Mouse (Mus musculus): Measurements from ENCODE around the gene Btnl2.

Btnl2 gene

DNA sequence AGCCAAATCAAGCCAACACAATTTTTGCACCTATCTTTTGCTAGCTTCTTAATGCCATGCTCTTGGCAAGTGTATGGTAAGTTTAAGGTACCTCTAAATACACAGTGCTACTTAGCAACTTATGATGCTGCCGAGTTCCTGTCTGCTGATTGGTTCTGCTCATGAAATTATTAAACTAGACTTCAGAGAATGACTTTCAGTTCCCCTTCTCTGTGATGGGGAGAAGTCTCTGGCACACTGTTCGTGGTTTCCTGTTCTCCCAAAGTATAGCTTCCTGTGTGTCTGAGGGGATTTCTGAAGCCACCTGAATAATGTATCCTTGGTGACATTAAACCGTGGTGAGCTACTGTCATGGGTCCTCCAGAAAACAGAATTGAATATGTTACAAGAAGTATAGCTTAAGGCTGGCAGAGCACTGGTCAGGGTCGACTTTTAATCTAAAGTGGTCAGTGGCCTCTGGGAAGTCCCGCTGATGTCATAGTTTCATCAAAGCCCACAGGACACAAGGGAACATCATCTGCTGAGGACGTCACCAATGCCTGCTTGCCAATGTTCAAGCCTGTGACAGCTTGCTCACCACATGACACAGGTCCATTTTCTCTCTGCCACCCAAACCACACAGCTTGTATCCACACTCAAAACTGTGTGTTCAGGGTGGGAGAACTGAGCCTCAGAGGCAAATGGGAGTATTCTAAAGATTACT lies 6.9 kb upstream of the Btnl2 start:
- DNase-seq (ENCODE audit: low spot score): peak; percentile 7

DNA sequence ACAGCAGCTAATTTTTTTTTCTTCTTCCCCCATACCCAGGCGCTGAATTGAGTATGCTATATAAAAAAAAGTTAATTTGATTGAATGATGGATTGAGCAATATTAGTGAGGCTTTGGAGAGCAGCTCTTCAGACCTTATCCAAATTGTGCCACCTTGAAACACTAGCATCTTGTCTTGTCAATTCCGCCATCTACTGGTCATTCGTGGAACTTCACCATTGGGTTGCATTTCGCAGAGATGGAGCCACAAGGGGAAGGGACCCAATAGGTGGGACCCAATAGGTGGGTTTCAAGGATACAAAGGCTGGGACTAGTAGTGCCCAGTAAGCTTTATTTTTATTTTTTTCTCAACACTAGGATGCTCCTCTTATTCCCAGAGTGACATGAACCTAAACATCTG lies 5.2 kb upstream of the Btnl2 start:
- DNase-seq (ENCODE audit: low spot score): peak; percentile 88

DNA sequence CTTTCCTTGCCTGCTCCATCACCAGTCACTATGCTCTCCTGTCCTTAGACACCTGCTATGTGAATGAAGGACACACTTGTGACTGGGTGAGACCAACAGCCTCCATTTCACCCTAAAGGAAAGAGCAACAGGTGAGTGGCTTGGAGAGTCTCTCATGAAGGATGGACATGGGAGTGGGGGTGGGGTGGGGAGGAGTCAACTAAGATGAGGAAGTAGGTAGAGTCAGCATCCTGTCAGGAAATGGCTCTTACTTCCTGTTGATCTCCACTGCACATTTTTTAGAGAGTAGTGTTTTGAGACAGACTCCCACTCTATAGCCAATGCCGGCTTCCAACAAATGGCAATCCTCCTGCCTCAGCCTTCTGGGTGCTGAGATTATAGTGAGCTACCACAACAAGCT lies 318 bp downstream of the Btnl2 start:
- no peak for DNase-seq (ENCODE audit: low spot score)

DNA sequence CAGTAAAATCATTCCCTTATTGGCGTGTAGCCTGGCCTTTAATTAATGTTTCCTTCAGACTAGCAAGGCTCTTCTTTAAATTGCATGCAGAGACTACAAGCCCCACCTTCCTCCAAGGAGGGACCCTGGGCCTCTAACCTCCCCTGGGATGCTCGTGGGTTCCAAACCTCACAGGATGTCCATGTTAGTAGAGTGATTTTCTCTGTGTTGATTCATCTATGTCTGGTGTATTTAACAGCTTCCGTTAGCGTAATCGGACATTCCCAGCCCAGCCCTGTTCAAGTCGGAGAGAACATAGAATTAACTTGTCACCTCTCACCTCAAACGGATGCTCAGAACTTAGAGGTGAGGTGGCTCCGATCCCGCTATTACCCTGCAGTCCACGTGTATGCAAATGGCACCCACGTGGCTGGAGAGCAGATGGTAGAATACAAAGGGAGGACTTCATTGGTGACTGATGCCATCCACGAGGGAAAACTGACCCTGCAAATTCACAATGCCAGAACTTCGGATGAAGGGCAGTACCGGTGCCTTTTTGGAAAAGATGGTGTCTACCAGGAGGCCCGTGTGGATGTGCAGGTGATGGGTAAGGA lies 8.4 kb downstream of the Btnl2 start:
- DNase-seq (ENCODE audit: low spot score): no peak

DNA sequence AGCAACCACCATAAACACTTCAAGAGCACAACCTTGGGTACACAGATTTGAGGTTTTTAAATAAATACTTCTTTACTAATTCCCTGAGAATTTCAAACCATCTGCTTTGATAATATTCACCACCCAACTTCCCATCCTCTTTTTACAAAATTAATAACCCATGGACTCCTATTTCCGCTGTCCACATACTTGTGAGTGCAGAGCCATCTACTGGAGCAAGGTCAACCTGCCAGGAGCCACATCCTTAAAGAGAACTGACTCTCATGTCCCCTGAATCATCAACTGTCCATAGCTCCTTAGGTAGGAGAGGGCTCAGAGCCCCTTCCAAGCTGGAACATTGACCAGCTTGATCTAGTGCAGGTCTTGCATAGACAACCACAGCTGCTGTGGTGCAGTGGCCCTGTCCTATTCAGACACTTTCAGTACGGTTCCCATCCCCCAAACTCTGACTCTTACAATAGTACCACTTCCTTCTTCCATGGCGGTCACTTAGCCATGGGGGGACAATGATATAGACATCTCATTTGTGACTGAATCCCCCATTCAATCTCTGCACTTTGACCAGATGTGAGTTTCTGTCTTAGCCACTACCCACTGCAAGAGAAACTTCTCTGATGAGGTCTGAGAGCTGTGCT lies 9.2 kb downstream of the Btnl2 start:
- no peak for DNase-seq (ENCODE audit: low spot score)

DNA sequence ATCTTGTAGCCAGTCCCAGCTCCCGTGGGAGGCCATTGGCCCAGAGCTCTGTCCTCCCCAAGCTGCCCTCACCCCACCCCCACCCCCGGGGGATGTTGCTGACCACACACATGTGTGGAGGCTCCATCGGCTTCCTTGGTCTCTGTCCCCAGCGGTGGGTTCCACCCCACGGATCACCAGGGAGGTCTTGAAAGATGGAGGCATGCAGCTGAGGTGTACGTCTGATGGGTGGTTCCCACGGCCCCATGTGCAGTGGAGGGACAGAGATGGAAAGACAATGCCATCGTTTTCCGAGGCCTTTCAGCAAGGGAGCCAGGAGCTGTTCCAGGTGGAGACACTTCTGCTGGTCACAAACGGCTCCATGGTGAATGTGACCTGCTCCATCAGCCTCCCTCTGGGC lies 10.4 kb downstream of the Btnl2 start:
- no peak for DNase-seq (ENCODE audit: low spot score)

DNA sequence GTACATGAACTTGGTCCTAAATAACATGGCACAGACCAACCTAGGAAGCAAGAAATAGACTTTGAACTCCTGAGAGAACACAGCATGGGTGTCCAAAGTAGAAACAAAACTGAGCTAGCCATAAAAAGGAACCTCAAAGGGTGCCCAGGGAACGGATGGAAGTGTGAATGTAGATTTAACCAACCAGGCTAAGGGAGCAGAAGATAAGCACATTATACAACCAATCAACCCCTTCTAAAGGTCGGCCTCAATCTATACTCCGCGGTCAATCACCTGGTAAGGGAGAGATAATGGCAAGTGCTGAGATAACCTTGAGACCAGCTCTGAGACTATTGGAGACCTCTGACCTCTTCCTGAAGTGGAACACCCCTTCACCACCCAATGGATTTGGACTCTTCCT lies 15.9 kb downstream of the Btnl2 start:
- no peak for DNase-seq (ENCODE audit: low spot score)

DNA sequence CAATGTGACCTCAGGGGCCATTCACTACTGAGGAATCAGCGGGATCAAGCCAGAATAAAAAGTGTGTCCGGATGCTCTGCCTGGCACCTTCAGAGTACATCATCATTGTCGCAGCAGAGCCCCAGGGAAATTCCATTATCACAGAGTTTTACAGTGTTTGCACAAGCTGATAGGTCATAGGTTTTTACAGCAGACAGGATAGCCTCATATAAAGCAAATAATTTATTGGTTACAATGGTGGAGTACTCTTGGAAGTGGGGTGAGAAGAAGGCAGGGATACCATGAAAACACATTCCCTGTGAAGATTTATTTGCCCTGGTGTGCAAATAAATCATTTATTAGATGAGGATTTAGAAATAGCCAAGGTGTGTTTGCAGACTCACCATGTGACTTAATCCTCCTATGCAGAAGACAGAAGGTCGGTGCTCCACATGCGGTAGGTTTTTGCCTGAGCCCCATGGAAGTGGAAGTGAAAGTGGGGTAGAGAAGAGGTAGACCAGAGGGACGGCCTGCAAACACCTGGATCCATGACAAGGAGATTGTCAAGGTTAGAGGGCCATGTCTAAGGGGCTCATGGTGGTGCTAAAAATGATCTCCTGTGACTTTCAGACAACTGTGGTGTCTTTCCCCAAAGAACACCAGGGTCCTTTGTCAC lies 18.6 kb downstream of the Btnl2 start:
- no peak for DNase-seq (ENCODE audit: low spot score)

DNA sequence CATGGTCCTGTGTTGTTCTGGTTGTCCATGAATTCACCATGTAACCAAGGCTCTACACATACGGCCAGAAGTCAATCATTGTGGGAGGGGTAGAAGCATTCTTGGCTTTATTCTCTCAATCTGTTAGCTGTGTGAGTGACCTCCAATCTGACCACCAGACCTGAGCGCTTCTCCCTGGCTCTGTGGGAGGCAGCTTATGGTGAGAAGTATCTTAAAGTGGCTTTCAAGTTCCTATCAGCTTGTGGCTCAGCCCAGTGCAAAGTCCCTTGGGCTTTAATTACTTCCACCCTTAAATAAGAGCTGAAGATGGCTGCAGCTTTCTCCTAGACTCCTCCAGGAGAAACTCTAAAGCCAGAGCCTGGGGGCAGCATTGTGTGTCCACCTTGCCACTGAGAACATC lies 22.2 kb downstream of the Btnl2 start, which contains the start of gene Btnl1:
Gene Btnl1 (plus strand): TSS at position 286 of the 400 bp plus-strand sequence.
- DNase-seq (ENCODE audit: low spot score): no peak

DNA sequence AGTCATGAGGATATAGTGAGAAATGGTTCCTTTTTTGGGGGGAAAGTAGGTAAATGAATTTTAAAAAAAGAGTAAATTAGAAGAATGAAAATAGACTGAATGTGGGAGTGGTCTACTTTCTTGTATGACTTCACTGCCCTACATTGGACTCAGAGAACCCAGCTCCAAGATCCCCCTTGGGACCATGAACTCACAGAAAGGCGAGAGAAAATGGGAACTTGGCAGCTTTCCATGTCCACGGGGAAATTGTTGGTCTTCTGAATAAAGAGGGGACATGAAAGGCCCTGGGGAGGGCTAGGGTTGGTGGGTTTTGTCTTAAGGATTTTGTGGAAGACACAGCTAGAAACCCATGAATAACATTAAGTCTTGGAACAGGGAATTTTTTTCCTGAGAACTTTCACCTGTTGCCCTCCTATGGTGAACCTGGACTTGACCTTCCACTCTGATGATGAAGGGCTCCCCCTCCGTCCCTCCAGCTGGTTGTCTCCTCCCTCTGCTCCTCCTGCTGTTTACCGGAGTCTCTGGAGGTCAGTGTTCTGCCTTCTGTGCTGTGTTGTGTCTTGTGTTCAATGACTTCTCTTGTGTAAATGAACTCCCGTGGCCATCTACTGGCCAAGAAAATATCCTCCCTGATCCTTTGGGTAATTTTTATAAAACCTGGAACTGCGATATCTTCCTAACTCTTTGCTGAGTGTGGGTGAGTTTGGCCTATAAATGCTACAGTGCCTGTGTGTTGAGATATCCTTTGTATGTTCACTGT lies 23.0 kb downstream of the Btnl2 start:
- DNase-seq (ENCODE audit: low spot score): no peak

DNA sequence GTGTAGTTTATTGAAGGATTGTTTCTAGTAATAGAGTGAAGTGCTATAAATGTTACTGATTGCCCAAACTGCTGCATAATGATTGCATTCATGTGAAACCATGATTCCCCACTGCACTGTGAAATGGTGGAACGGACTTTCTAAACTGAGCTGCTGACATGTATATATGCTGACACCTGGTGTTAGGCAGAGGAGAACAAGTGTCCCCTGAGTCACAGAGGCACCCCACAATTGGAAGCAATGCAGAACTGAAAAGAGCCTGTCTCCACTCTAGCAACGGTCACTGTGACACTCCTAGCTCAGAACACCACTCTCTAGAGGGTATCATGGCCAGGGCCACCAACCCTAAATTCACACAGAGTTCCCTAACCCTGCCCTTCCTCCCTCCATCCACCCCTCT lies 24.1 kb downstream of the Btnl2 start:
- no peak for DNase-seq (ENCODE audit: low spot score)

DNA sequence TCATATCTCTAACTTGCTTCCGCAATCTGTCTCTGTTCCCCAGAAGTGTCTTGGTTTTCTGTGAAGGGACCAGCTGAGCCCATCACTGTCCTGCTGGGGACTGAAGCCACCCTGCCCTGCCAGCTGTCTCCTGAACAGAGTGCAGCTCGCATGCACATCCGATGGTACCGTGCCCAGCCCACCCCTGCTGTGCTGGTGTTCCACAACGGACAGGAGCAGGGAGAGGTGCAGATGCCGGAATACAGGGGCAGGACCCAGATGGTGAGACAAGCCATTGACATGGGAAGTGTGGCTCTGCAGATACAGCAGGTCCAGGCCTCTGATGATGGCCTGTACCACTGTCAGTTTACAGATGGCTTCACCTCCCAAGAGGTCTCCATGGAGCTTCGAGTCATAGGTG lies 24.8 kb downstream of the Btnl2 start:
- no peak for DNase-seq (ENCODE audit: low spot score)

DNA sequence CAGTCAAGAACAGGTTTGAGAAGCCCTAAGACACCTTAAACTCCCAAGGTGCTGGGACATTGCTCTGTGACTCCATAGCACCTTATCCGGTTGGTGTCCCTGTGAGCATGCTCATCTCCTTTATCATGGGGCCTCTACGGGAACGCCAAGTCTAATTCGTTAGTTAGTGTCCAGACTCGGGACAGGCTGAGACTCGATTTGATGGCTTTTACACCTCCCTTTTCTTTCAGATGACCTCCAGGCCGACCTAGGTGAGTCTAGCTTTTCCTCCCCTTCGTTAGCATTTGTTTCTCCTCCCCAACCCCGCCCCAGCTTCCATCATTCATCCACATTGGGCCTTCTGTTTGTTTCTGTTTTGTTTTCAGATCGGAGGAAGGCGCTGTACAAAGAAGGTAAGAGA lies 27.3 kb downstream of the Btnl2 start:
- DNase-seq (ENCODE audit: low spot score): no peak

DNA sequence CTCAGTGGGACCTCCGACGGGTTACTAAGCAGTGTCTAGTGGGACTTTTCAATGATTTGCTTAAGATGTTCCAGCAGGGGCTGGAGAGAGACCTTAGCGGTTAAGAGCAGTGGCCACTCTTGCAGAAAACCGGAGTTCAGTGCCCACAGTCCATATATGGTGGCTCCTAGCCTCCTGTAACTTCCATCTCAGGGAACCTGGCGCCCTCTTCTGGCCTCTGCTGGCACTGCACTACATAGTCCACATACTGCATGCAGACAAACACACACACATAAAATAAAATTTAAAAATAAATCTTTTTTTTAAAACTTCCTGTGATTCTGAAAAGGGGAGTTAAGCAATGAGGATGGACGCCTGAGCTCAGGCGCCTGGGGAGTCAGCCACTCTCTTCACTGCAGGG lies 28.6 kb downstream of the Btnl2 start:
- no peak for DNase-seq (ENCODE audit: low spot score)

DNA sequence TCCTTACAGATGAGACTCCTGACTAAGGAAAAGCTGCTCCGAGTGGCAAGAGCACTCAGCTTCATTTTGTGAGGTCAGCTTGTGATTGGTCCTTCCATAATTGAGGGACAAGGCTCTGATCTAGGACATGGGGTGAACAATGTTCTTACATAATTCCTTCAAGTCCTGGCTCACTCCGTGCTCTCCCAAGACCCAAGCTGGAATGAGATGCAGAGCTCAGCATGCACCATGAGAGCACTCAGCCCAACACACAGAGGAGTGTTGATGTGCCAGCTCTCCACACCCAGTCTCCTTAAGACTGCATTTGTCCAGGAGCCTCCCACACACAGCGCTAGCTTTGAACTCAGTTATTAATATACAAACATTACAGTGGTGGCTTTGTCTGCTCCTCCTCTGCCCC lies 30.1 kb downstream of the Btnl2 start:
- no peak for DNase-seq (ENCODE audit: low spot score)

DNA sequence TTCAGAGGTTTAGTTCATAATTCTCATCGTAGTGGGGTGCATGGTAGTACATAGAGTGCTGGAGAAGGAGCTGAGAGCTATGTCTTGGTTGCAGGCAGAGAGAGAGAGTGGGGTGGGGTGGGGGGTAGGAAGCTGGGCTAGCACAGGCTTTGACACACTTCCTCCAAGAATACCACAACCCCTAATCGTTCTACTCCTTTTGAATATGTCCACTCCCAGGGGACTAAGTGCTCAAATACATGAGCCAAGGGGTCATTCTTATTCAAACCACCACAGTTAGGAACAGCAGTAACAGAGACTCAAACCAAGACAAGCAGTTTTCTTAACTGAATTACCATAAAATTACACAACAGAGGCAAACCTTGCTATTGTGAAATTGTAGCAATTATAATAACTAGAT lies 32.0 kb downstream of the Btnl2 start:
- DNase-seq (ENCODE audit: low spot score): no peak

DNA sequence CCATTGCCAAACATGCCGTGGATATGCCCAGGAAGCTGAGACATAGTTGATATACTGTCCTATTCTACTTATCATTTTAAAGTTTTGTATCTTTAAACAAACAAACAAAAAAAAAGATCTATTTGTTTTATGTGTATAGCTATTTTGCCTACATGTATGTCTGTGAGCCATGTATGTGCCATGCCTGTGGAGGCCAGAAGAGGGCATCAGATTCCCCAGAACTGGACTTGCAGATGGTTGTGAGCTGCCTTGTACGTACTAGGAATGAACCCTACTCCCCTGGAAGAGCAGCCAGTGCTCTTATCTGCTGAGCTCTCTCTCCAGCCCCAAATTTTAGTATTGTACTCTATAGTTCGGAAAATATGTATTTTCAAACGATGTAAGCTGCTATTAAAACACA lies 33.9 kb downstream of the Btnl2 start:
- peak; percentile 59 for DNase-seq (ENCODE audit: low spot score)

DNA sequence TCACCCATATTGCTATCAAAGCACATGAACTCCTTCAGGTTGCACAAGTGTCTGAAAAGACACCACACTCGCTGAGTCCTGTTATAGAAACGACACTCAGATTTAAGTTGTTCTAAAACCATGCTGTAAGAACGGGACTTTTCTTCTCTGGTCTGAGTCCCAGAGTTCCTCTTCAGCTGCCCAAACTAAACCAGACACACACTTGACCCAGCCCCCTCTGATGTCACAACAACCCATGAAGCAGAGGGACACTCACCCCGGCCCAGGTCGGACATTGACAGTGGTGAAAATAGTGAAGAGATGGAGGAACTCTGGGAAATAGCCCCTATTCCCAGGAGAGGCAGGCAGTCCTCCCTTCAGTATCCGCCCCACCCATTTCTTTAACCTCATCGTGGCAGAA lies 36.9 kb downstream of the Btnl2 start:
- no peak for DNase-seq (ENCODE audit: low spot score)

DNA sequence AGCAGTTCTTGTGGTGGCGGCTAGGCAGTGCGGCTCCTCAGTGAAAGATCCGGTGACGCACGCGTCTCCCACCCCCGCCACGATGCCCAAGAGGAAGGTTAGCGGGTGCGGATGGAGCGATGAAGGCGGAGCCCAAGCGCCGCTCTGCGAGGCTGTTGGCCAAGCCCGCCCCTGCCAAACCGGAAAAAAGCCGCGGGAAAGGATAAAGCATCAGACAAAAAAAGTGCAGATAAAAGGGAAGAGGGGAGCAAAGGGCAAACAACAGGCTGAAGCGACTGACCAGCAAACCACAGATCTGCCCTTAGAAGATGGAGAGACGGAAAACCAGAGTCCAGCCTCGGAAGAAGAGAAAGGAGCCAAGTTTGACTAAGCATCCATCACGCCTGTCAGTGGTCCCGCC lies 37.7 kb downstream of the Btnl2 start:
- DNase-seq (ENCODE audit: low spot score): peak; percentile 77

DNA sequence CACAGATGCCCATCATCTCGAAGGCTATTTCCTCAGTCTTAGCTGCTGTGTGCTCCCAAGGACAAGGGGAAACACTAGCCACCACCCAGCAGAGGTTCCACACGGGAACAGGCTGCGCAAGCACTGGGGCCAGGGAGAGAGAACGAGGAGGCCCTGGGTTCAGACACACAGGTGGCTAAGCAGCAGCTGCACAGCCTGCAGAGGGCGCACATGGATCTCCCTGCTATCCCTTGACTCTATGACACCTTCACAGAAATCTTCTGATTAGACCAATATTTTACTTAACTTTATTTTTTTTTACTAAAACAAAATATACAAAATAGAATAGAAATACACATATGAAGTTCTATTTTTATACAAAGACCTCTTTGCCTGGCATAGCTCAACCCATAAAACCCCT lies 42.7 kb downstream of the Btnl2 start:
- DNase-seq (ENCODE audit: low spot score): no peak

DNA sequence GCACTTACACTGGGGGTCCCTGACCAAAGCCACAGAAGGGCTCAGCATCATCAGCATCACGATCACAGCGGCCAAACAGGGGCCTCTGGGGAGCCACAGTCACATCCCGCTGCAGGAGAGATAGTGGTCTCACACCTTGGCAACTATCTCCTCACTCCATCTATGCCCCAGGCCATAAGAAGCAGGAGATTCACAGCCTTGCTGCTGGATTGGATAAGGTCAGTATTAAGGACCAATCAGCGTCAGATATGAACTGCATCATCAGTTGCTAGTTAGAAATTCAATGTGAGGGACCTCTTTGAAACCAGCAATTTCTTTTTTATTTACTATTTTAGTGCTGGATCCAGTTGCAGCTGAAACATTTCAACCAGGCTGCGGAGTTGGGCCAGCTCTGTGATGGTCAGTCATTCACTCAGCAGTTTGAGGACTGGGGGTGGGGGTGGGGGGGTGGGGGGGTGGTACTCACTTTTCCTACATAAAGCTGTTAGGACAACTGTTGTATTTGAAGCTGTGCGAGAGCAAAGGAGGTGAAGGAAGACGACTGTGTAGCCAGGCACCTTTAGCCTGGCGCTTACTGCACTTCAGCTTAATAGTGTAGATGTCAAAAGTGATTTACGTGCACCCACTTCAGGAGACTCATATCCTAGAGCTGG lies 43.6 kb downstream of the Btnl2 start:
- DNase-seq (ENCODE audit: low spot score): peak; percentile 90

Measured in embryo, embryonic 10.5 days (tissue).